Mouse (Mus musculus) right cerebral cortex, postnatal 36 days (tissue): Measurements from ENCODE around the gene Vhl.
A peak's percentile ranks its signal among the peaks of the same experiment; 100 is the strongest.
"Not testable (repeated sequence)": the region's sequence is repeated elsewhere in the genome, so short reads cannot be mapped to it uniquely, and the experiment has no call there.

Source experiments
- DNase-seq, 2 experiments: peaks; one replicate each; pipeline ENCODE4 v3.0.0; 2022; ENCODE audit warnings: low spot score in 2 of 2, mixed read lengths in 1 of 2

The Vhl gene

DNA sequence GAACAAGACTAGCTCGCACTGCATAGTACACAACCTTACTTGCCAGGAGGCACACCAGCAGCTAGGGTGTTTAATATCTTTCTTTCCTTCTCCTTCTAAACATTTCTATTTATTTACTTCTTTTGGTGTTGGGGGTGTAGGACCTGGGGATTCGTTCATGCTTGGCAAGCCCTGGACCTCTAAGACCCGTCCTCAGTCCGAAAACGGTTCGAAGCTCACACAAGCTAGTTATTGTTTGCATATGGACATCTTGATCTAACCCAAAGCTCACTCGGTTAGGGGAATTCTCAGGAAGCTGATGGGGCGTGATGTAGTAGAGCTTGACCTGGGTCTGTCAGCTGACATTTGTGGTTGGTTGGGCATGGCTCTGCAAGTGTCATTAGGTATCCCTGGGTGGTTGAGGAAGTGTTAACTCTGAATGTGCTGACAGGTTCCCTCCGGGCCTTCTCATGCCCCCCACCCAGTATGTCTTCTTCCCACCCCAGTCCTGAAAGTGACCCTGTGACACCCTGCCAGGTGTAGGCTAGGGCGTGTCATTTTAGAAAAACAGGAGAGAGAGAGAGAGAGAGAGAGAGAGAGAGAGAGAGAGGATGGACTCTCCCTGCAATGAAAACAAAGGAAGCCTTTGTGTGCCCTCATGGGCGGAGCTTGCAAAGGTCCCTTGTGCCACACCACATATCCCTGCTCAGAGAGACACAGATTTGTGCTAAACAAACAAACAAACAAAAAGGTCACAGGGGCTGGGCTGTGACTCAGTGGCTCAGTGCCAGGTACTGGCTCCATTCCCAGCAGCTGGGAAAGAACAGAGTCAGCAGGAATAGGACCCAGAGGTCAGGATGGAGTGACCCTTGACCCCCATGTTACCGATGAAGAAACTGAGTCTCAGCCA, 37.8 kb downstream of the Vhl start:
- no peak for DNase-seq

DNA sequence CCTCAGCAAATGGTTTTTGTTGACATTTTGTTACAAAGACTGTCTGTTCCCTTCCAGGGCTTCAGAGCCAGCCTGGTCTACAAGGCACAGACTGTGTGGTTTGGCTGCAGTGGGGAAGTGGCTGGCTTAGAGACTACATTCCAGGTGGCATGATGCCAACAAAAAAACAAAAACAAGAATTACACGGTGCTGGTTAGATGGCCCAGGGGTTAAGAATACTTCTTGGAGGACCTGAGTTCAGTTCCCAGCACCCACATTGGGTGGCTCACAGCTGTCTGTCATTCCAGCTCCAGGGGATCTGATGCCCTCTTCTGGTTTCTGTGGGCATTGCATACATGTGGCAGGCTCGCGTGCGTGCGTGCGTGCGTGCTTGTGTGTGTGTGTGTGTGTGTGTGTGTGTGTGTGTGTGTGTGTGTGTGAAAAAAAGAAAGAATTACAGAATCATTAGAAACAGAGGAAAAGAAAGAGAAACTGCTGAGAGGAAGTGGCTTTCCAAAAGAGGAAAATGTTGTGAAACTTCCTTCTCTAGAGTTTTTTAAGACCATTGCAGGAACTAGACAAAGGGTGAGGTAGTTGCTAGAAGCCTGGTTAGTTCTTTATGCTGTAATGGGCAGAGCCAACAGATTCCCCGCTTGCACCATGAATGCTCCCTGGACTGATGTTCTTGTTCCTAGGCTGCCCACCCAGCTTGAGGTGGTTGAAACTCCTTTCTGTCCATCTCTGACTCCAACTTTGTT, 39.4 kb downstream of the Vhl start:
- no peak for DNase-seq

DNA sequence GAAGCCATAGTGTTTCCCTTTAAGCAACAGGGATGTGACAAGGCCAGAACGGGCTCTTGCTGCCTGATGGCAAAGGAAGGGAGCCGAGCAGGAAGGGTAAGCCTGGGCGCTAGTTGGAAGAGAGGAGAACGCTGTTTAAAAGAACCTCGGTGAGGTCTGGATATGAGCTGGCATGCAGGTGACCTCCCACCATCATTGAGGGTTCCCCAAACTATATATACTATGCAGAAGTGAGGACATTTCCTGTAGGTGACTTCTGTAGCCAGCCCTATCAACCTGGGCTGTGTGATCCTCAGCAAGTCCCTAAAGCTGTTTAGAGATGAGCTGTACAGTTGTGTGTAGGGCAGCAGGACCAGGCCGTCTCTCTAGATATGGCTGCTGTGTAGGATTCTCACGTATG, 40.5 kb downstream of the Vhl start:
- no peak for DNase-seq

DNA sequence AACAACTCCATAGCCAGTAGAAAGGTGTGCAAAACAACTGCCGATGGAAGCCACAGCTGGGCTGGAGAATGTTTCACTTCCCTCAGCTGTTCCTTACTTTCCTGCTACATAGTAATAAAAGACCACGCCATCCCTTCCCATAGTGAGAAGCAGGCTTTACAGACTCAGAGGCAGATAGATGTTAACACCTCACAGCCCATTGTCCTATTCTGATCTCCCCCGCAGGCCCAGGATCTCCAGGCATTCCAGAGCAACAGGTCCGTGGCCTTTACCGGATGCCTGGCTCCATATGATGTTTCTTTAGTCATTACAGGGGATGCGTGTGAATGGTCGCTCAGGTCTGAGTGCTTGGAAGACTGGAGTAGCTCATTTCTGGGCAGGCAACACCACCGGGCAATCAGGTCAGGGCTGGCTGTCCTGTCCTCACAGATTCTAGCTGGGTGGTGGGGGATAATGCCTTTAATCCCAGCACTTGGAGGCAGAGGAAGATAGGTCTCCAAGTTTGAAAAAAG, 43.9 kb downstream of the Vhl start:
- DNase-seq = no peak

GRCm38 (mm10) chr6:113668287-113669154, 44.8 kb downstream of the Vhl start:
- no peak for DNase-seq

- no peak for DNase-seq
Measured at GRCm38 (mm10) chr6:113669821-113670220, 46.1 kb downstream of the Vhl start.

DNA sequence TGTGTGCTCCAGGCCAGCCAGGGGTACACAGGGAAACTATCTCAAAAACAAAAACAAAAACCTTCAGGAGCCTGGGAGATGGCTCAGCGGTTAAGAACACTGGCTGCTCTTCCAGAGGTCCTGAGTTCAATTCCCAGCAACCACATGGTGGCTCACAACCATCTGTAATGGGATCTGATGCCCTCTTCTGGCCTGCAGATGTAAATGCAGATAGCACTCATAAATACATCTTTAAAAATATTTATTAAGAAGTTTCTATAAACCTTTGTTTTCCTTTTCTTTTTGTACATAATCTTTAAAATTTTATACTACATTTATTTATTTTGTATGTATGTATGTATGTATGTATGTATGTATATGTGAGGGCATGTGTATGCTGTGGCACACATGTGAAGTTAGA, 48.3 kb downstream of the Vhl start:
- DNase-seq = not testable (repeated sequence)

- no peak for DNase-seq
Measured at GRCm38 (mm10) chr6:113672989-113673388, 49.2 kb downstream of the Vhl start.

GRCm38 (mm10) chr6:113675234-113675633, 51.5 kb downstream of the Vhl start:
- DNase-seq = no peak

- no peak for DNase-seq
Measured at GRCm38 (mm10) chr6:113675991-113676390, 52.2 kb downstream of the Vhl start.

GRCm38 (mm10) chr6:113677070-113677734, 53.4 kb downstream of the Vhl start:
- DNase-seq = no peak

- DNase-seq = peak in 1 of 2 experiments; percentile 14
Measured at GRCm38 (mm10) chr6:113678246-113679012, 54.7 kb downstream of the Vhl start.

- no peak for DNase-seq
Measured at GRCm38 (mm10) chr6:113679993-113680566, 56.3 kb downstream of the Vhl start.
